20 mouse cellular contexts compared by ENCODE assay signal in genomic region chr7:113798605-113799255, GRCm38 (mm10). TPM values are rescaled to one million over a fixed set of nuclear protein-coding genes. Genes with fewer than 3 reads are reported as not detected.
DNase-seq lines count a peak whose midpoint lies in the region; ATAC-seq and TF ChIP-seq lines count a peak whose summit lies in the region.
"Had no signal": no experiment of that assay in that cellular context is flagged by ENCODE, and none has a peak within 500 bp of the region (broad histone marks: within the 10 kb centered on the region; RNA-seq: fewer than 3 reads in every experiment).

No protein-coding gene starts in this region.

- peak overlapping the region; percentile 8; the same call in 1 of the 2 replicates for H3K27ac ChIP-seq in layer of hippocampus, adult 2 months
- no peak overlapping the region for H3K27ac ChIP-seq in stomach, embryonic 16.5 days (ENCODE audit: low read length)
- H3K27ac ChIP-seq in stomach, postnatal 0 days (replicated peaks): no peak overlapping the region
- H3K27ac ChIP-seq: embryonic facial prominence, embryonic 13.5 days; neural tube, embryonic 12.5 days had no signal

- no peaks in the 10 kb centered on the region for H3K4me1 ChIP-seq in stomach, embryonic 16.5 days (ENCODE audit: control insufficient read depth, insufficient read depth, low read length)
- no peaks in the 10 kb centered on the region for H3K4me1 ChIP-seq in stomach, postnatal 0 days (replicated peaks; ENCODE audit: control insufficient read depth, insufficient read depth)
- H3K4me1 ChIP-seq: embryonic facial prominence, embryonic 13.5 days; neural tube, embryonic 12.5 days had no signal

- 79% methylated on average over 6 of the region's 6 CpGs for WGBS in stomach, embryonic 16.5 days
- WGBS in stomach, postnatal 0 days: 69% methylated on average over 6 of the region's 6 CpGs

- no peaks in the 10 kb centered on the region for H3K9me3 ChIP-seq in stomach, embryonic 16.5 days (replicated peaks; ENCODE audit: control insufficient read depth, low read length)
- H3K9me3 ChIP-seq in stomach, postnatal 0 days (ENCODE audit: control insufficient read depth, low read length): no peaks in the 10 kb centered on the region
- H3K9me3 ChIP-seq: embryonic facial prominence, embryonic 13.5 days; neural tube, embryonic 12.5 days had no signal

- DNase-seq in frontal cortex, postnatal 14 days (ENCODE audit: low spot score in 2 of 2): no peak
- DNase-seq in layer of hippocampus, adult 2 months (ENCODE audit: low spot score in 2 of 2): peak in 1 of 2 experiments; percentile 58
- no peak for DNase-seq in layer of hippocampus, adult 11-12 months (ENCODE audit: low spot score)
- no peak for DNase-seq in stomach, postnatal 0 days (ENCODE audit: low spot score)
- DNase-seq in telencephalon, adult 2 months (ENCODE audit: low read depth, low spot score): peak; percentile 54
- DNase-seq: gastrocnemius, postnatal 14 days; heart, postnatal 4 days; kidney, adult 2 months; kidney, postnatal 25 days; lung, embryonic 14.5 days; thymus, adult 2 months had no signal

- TF ChIP-seq EP300 in stomach, postnatal 0 days (optimal IDR thresholded peaks at IDR 0.05): no peak

- H3K36me3 ChIP-seq in stomach, embryonic 16.5 days (ENCODE audit: control insufficient read depth, insufficient read depth, low read length): no peaks in the 10 kb centered on the region
- H3K36me3 ChIP-seq in stomach, postnatal 0 days (ENCODE audit: control insufficient read depth, insufficient read depth, low read length): no peaks in the 10 kb centered on the region
- H3K36me3 ChIP-seq: embryonic facial prominence, embryonic 13.5 days; neural tube, embryonic 12.5 days had no signal

- H3K9ac ChIP-seq in stomach, embryonic 16.5 days (ENCODE audit: low read length): no peak overlapping the region
- H3K9ac ChIP-seq in stomach, postnatal 0 days (ENCODE audit: low read length): no peak overlapping the region
- H3K9ac ChIP-seq: embryonic facial prominence, embryonic 13.5 days; lung, embryonic 14.5 days; neural tube, embryonic 12.5 days had no signal

- H3K4me3 ChIP-seq in layer of hippocampus, adult 2 months: no peak overlapping the region
- no peak overlapping the region for H3K4me3 ChIP-seq in stomach, embryonic 16.5 days (replicated peaks; ENCODE audit: low read length)
- no peak overlapping the region for H3K4me3 ChIP-seq in stomach, postnatal 0 days (ENCODE audit: low read depth, low read length)
- H3K4me3 ChIP-seq: embryonic facial prominence, embryonic 13.5 days; neural tube, embryonic 12.5 days had no signal

- ATAC-seq in frontal cortex, adult (ENCODE audit: low TSS enrichment): peak; percentile 98
- ATAC-seq in stomach, embryonic 16.5 days (ENCODE audit: insufficient read depth, low FRiP score): peak; percentile 75; the same call in 1 of the 2 replicates
- ATAC-seq in stomach, postnatal 0 days (ENCODE audit: low FRiP score, low TSS enrichment): no peak
- ATAC-seq in CD4-positive, CD25-positive, alpha-beta regulatory T cell, adult 4 months: no peak
- ATAC-seq: midbrain, embryonic 16.5 days had no signal

- TF ChIP-seq CTCF in layer of hippocampus, adult 2 months (conservative IDR thresholded peaks at IDR 0.05): no peak
- no peak for TF ChIP-seq CTCF in stomach, postnatal 0 days (IDR thresholded peaks at IDR 0.05; ENCODE audit: low read depth)

- no peak overlapping the region for H3K4me2 ChIP-seq in stomach, embryonic 16.5 days (ENCODE audit: low read depth, low read length)
- no peak overlapping the region for H3K4me2 ChIP-seq in stomach, postnatal 0 days (replicated peaks; ENCODE audit: low read depth)
- H3K4me2 ChIP-seq: embryonic facial prominence, embryonic 13.5 days; heart, embryonic 11.5 days; liver, embryonic 11.5 days; lung, embryonic 14.5 days; neural tube, embryonic 12.5 days had no signal

- no peaks in the 10 kb centered on the region for H3K27me3 ChIP-seq in stomach, embryonic 16.5 days (ENCODE audit: control insufficient read depth, insufficient read depth, low read length)
- no peaks in the 10 kb centered on the region for H3K27me3 ChIP-seq in stomach, postnatal 0 days (ENCODE audit: control insufficient read depth, insufficient read depth, low read length)
- H3K27me3 ChIP-seq: embryonic facial prominence, embryonic 13.5 days; neural tube, embryonic 12.5 days had no signal

RNA-seq across cellular contexts. Expression of gene Spon1, which starts 32.9 kb away (rescaled TPM):
- 10 to 100 TPM; 68.1 to 68.6 TPM for total RNA-seq in layer of hippocampus, adult 2 months (2021)
- polyA plus RNA-seq in stomach, embryonic 16.5 days (2015; fragmentation: Nextera tagmentation; extraction: Ambion mirVana): 17.8 and 18.1 TPM in 2 replicates
- 3.1 and 4.0 TPM in 2 replicates for polyA plus RNA-seq in stomach, postnatal 0 days (2015; fragmentation: Nextera tagmentation; extraction: Ambion mirVana)
- 1 to 10 TPM; 1.1 TPM for polyA plus RNA-seq in CD4-positive, CD25-positive, alpha-beta regulatory T cell, adult 4 months (2017; shearing (Covaris generic))
- total RNA-seq: common myeloid progenitor, adult 5-6 weeks had no signal

Comparison
In these comparisons a context has a peak if more than half of its experiments do, and no peak if none do; other contexts are left out.
1. ATAC-seq: peak in frontal cortex, adult (single experiment) and stomach, embryonic 16.5 days (single experiment); none in stomach, postnatal 0 days (single experiment) and CD4-positive, CD25-positive, alpha-beta regulatory T cell, adult 4 months (single experiment).